Mouse (Mus musculus): ENCODE results near the gene Fam19a3.

DNA sequence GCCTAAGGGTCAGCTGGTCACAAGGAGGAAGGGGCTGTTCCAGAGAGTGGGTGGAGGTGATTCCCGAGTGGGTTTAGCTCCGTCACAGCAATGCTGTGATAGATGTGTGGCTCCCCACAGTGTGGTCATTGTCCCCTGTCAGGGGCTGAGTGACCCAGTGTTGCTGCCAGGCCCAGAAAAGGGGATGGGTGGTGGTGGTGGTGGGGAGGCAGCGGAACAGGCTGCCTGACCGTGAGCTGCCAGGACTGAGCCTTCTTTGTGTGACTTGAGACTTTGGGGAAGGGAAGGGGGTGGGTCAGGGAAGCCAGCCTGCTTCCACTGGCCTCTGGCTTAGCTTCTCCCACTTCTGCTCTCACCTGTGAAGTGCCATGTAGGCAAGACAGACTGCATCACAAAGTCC, 9.4 kb upstream of the Fam19a3 start:
- TF ChIP-seq POLR2A (IDR thresholded peaks at IDR 0.05; ENCODE audit: insufficient read depth, low read length), result no peak
- TF ChIP-seq EP300 (IDR thresholded peaks at IDR 0.05; ENCODE audit: insufficient read depth, low read depth, low read length), result no peak

Data from ES-Bruce4 (cell line).